Mouse (Mus musculus) embryonic fibroblast, embryonic 13.5 days (primary cell): ENCODE measurements around the gene Rps15. TPM values are rescaled to one million over a fixed set of nuclear protein-coding genes. Genes with fewer than 3 reads are reported as not detected.

Experiments used
- H3K27ac ChIP-seq: 2 replicates; pipeline ENCODE4 v1.5.1; 2012; ENCODE audit warnings: low read length, control low read depth, inconsistent platforms; ENCODE audit not compliant: insufficient read depth
- H3K4me1 ChIP-seq: 2 replicates; pipeline ENCODE4 v1.6.1; 2011; ENCODE audit warnings: low read length; ENCODE audit not compliant: control insufficient read depth, insufficient read depth
- H3K4me3 ChIP-seq: 2 replicates; pipeline ENCODE4 v1.5.1; 2011; ENCODE audit warnings: mild to moderate bottlenecking, control low read depth, low read length; ENCODE audit not compliant: insufficient read depth
- CTCF ChIP-seq: IDR thresholded peaks from 2 replicates; pipeline ENCODE4 v1.5.1; 2011; ENCODE audit warnings: mild to moderate bottlenecking, control low read depth, low read length, moderate library complexity, borderline replicate concordance; ENCODE audit not compliant: insufficient read depth
- POLR2A ChIP-seq: IDR thresholded peaks from 2 replicates; pipeline ENCODE4 v1.6.1; 2011; ENCODE audit warnings: low read depth, mild to moderate bottlenecking, control low read depth, low read length, moderate library complexity
- polyA plus RNA-seq: library from polyadenylated mRNA; stranded (reverse); fragments of >200 nt; gene quantifications from 2 replicates; pipeline ENCODE4 v1.2.4, GENCODE M21; 2011; ENCODE audit warnings: low read depth; ENCODE audit not compliant: missing spikeins, insufficient read length

Gene Rps15
- polyA plus RNA-seq, 1 experiment: 2,493 TPM

GRCm38 (mm10) chr10:80339941-80340750, 47.9 kb downstream of the Rps15 start:
- no peak overlapping the region for H3K4me3 ChIP-seq
- no peak overlapping the region for H3K27ac ChIP-seq
- TF ChIP-seq CTCF: peak; percentile 73
- peak; percentile 31 for TF ChIP-seq POLR2A
- peaks cover 5% of the 10 kb centered on the region; the same call in 1 of the 2 replicates for H3K4me1 ChIP-seq

DNA sequence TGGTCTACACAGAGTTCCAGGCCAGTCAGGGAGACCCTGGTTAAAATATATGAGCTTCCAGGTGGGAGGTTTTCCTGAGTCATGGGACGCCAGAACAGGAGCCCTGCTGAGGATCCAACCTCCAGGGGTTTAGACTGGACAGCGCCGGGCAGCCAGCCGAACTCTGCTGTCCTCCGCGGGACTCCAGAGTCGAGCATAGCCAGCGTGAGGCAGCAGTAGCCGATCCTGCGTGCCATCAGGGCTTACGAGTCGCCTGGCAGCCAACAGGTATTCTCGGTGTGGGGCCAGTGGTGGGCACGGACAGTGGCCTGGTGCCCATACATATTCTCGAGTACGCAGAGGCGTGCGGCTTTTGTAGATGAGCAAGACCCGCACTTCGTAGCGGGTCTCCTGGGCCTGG, 48.8 kb downstream of the Rps15 start:
- no peak overlapping the region for H3K4me3 ChIP-seq

DNA sequence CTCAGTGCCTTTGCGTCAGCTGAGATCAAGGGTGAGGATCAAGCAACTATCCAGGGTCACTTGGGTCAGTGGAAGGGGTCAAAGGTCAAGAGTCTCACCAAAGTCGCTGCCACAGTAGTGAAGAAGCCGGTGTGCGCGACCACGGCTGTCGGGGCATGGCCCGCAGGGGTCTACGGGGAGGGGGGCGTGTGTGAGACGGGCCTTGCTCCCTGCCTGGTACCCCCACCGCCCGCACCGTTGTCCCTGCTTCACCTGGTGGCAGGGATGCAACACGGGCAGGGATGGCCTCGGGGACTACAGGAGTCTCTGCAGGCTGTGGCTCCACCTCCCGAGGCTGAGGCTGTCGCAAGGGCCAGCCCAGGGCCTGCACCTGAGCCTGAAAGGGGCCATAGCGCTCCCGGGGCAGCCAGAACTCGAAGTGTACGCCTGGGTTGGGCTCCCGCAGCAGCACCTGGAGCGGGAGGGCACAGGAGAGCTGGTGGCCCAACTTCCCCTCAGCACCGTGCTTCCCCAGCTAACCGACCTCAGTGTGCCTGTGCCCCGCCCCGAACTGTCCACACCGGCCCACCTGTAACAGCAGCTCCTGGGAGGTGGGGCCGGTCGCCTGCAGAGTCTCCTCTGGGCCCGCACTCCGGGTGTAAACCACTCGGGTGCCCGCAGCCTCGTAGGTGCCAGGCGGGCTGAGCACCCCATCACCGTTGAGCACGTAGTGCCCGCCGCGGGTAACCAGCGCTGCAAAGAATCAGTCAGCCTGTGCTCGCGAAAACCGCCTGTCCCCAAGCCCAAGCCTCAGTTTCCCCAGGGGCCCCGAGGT, 49.4 kb downstream of the Rps15 start:
- Histone ChIP-seq H3K4me3 (no peak overlapping the region), H3K4me1 (peaks cover 9% of the 10 kb centered on the region; the same call in 1 of the 2 replicates), H3K27ac (no peak overlapping the region)
- TF ChIP-seq POLR2A: 0 out of 2 replicates have a peak, but pooled peaks have one; percentile 20
- TF ChIP-seq CTCF: no peak

More for the DNA sequence above, 48.8 kb downstream of the Rps15 start:
- TF ChIP-seq CTCF: no peak
- TF ChIP-seq POLR2A: no peak
- peaks cover 9% of the 10 kb centered on the region; the same call in 1 of the 2 replicates for H3K4me1 ChIP-seq
- H3K27ac ChIP-seq: no peak overlapping the region

- Histone ChIP-seq H3K27ac (no peak overlapping the region), H3K4me1 (peaks cover 9% of the 10 kb centered on the region; the same call in 1 of the 2 replicates), H3K4me3 (no peak overlapping the region)
- TF ChIP-seq CTCF (no peak), POLR2A (no peak)
Observed at GRCm38 (mm10) chr10:80342305-80342748, 50.1 kb downstream of the Rps15 start.

DNA sequence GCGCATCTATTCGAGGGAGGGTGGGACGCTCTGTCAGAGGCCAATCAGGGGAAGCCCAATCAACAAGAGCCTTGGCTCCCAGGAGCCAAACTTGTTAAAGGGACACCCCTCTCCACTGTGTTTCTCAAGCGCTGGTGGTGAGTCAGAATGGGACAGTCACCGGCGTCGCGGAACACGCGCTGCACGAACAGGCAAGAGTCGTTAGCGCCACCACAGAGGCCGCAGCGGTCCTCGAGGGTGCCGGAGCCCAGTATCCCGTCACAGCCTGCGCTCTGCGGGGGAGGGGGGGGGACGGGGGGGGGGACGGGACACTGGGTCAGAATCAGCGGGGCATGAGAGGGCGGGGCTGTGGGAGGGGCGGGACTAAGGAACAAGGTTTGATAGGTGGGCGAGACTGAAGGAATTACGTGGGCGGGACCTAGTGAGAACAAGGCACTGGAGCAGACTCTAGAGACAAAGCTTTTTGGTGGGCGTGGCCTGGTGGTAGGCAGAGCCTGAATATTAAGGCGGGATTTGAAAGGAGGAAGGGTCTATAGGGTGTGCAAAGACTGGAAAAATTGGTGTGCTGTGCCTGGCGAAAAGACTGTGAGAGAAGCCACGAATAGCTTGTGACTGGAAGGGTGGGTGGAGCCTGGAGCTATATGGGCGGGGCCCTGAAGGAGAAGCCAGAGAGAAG, 50.6 kb downstream of the Rps15 start:
- Histone ChIP-seq H3K27ac (no peak overlapping the region), H3K4me3 (no peak overlapping the region), H3K4me1 (peaks cover 9% of the 10 kb centered on the region; the same call in 1 of the 2 replicates)
- TF ChIP-seq CTCF (no peak), POLR2A (no peak)

GRCm38 (mm10) chr10:80343425-80343895, 51.2 kb downstream of the Rps15 start:
- H3K4me1 ChIP-seq: peaks cover 9% of the 10 kb centered on the region; the same call in 1 of the 2 replicates
- TF ChIP-seq POLR2A (no peak), CTCF (no peak)
- no peak overlapping the region for H3K27ac ChIP-seq
- H3K4me3 ChIP-seq: no peak overlapping the region

Other genes with a start within 250 kb of the Rps15 start
- 214 and 217 TPM in 2 replicates for gene Gpx4, start 245.3 kb upstream of the Rps15 start, polyA plus RNA-seq
- 50.7 and 53.5 TPM in 2 replicates for gene Sbno2, start 186.9 kb upstream of the Rps15 start, polyA plus RNA-seq
- 80.8 and 91.7 TPM in 2 replicates for gene Stk11, start 176.7 kb upstream of the Rps15 start, polyA plus RNA-seq
- 202 and 250 TPM in 2 replicates for gene Atp5d, start 153.8 kb upstream of the Rps15 start, polyA plus RNA-seq
- gene Cbarp, start 151.6 kb upstream of the Rps15 start, polyA plus RNA-seq: 24.1 and 28.4 TPM in 2 replicates
- 101 TPM in 2 replicates for gene Midn, start 144.2 kb upstream of the Rps15 start, polyA plus RNA-seq
- gene Cirbp, start 126.5 kb upstream of the Rps15 start, polyA plus RNA-seq: 29.2 and 50.2 TPM in 2 replicates
- 8.4 and 12.2 TPM in 2 replicates for gene 1600002K03Rik, start 119.5 kb upstream of the Rps15 start, polyA plus RNA-seq
- gene Efna2, start 113.0 kb upstream of the Rps15 start, polyA plus RNA-seq: 5.2 and 8.3 TPM in 2 replicates
- gene Mum1, start 66.0 kb upstream of the Rps15 start, polyA plus RNA-seq: 24.0 and 29.1 TPM in 2 replicates
- 65.5 and 65.7 TPM in 2 replicates for gene Ndufs7, start 43.3 kb upstream of the Rps15 start, polyA plus RNA-seq
- gene Gamt, start 31.4 kb upstream of the Rps15 start, polyA plus RNA-seq: 19.9 and 21.9 TPM in 2 replicates
- gene Dazap1, start 31.0 kb upstream of the Rps15 start, polyA plus RNA-seq: 117 and 142 TPM in 2 replicates
- 2.5 and 3.7 TPM in 2 replicates for gene Apc2, start 3.5 kb downstream of the Rps15 start, polyA plus RNA-seq
- 16.4 and 18.6 TPM in 2 replicates for gene 2310011J03Rik, start 28.1 kb downstream of the Rps15 start, polyA plus RNA-seq
- 0.42 and 0.81 TPM in 2 replicates for gene Pcsk4, start 37.0 kb downstream of the Rps15 start, polyA plus RNA-seq
- gene Reep6, start 37.5 kb downstream of the Rps15 start, polyA plus RNA-seq: 1.5 and 1.7 TPM in 2 replicates
- gene Adamtsl5, start 56.0 kb downstream of the Rps15 start, polyA plus RNA-seq: 22.9 and 30.1 TPM in 2 replicates
- not detected in 2 replicates for gene Plk5, start 64.0 kb downstream of the Rps15 start, polyA plus RNA-seq
- gene Mex3d, start 95.2 kb downstream of the Rps15 start, polyA plus RNA-seq: 39.1 and 40.4 TPM in 2 replicates
- gene Mbd3, start 107.1 kb downstream of the Rps15 start, polyA plus RNA-seq: 83.3 and 99.1 TPM in 2 replicates
- 182 and 231 TPM in 2 replicates for gene Uqcr11, start 114.4 kb downstream of the Rps15 start, polyA plus RNA-seq
- 64.8 and 72.9 TPM in 2 replicates for gene Tcf3, start 141.2 kb downstream of the Rps15 start, polyA plus RNA-seq
- gene Onecut3, start 202.4 kb downstream of the Rps15 start, polyA plus RNA-seq: not detected in 2 replicates
- not detected in 2 replicates for gene Atp8b3, start 246.7 kb downstream of the Rps15 start, polyA plus RNA-seq